Mouse (Mus musculus): ENCODE measurements around the gene Gpbp1.
A peak's percentile ranks its signal among the peaks of the same experiment; 100 is the strongest.

Gpbp1 gene

DNA sequence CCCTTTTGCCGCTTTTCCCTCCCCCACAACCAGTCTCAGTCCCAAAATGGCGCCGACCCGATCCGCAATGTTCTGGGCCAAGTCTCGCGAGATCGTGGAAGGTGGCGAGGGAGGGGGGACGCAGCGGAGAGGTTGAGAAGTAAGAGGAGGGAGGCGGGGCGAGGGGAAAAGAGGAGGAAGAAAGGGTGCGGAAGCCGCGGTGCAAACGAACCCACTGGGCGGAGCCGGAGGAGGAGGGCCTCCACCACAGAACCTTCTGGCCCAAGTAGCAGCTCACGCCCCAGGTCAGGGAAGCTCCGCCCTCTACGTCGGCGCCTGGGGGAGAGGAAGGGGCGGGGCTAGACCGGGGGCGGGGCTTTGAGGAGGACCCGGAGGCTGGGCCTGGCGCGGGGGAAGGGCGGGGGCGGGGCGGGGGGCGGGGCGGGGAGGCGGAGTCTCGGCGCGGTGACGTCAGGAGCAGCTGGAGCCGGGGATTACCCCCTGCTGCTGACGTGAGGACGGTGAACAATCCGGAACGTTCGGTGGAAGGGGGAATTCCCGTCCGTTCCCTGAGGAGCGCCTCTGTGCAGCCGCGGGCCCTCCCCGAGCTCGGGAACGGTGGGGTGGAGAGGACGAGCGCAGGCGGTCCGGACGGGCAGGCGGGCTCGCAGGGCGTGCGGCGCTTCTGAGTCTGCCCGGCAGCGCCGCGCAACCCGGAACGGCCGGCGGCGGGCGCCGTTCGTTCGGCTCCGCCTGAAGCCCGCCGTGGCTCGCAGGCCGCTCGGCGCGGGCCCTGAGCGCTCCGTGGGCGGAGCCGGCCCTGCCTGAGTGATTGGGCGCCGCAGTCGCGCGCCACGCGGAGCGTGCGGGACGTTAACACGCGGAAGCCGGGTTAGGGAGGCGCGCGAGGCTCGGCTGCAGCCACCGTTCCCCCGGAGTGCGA, at the start of gene Gpbp1:
Gene Gpbp1 (minus strand): TSS at position 310 of the 922 bp plus-strand sequence.
- DNase-seq (ENCODE audit: low spot score in 2 of 2), result peak; percentile 100

DNA sequence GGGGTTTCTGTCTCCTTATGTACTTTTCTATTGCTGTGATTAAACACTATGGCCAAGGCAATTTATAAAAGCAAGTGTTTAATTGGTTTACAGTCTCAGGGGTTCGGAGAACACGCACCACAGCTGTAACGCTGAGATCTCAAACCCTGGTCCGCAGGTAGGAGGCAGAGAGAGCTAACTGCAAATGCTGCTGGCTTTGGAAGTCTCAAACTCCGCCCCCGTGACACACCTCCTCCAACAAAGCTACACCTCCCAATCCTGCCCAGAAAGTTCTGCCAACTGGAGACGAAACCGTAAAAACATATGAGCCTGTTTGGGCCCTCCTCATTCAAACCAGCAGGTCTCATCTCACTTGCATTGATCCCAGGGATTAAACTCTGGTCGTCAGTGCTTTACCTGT, 47.8 kb upstream of the Gpbp1 start:
- no peak for DNase-seq (ENCODE audit: low spot score in 2 of 2)

DNA sequence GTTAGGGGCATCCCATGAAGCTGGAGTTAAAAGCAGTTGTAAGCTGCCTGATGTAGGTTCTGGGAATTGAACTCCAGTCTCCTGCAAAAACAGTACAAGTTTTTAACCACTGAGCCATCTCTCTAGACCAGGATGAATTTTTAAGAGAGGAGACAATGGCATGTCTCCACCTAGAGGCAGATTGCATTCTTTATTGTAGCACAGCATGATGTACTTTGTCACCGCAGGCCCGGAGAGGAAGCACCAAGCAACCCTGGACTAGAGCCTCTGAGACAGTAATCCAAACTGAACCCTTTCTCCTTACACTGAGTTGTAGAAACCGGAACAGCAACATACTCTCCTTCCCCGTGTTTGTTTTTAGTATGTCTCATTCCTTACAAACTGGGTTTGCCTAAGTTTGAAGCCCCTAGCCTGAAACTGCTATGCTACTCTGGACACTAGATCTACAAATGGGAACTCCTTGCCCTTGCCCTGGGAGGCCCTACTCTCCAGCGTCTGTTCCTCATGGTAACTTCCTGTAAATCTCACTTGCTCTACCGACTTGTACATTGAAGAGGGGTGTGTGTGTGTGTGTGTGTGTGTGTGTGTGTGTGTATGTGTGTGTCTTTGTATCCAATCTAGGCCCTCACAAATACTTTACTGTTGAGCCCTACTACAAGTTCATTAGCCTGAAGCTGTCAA, 46.4 kb upstream of the Gpbp1 start:
- DNase-seq (ENCODE audit: low spot score in 2 of 2), result no peak

DNA sequence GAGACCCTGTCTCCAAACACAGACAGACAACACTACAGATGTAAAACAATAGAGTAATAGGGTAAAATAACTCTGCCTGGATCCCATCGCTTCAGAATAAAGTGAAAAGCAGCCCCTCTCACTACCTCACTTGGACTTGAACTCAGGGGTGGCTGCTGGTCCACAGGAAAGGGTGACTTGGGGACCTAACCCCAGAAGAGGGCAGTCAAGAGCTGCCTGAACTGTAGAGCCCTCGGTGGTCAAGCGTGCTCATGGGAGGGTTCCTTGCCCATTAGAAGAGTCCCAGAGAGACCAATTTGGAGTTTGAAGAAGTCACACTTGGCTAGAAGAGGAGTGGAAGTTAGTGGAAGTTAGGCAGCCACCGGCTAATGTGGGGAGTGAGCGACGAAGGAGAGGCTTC, 44.2 kb upstream of the Gpbp1 start:
- DNase-seq (ENCODE audit: low spot score in 2 of 2), result no peak

DNA sequence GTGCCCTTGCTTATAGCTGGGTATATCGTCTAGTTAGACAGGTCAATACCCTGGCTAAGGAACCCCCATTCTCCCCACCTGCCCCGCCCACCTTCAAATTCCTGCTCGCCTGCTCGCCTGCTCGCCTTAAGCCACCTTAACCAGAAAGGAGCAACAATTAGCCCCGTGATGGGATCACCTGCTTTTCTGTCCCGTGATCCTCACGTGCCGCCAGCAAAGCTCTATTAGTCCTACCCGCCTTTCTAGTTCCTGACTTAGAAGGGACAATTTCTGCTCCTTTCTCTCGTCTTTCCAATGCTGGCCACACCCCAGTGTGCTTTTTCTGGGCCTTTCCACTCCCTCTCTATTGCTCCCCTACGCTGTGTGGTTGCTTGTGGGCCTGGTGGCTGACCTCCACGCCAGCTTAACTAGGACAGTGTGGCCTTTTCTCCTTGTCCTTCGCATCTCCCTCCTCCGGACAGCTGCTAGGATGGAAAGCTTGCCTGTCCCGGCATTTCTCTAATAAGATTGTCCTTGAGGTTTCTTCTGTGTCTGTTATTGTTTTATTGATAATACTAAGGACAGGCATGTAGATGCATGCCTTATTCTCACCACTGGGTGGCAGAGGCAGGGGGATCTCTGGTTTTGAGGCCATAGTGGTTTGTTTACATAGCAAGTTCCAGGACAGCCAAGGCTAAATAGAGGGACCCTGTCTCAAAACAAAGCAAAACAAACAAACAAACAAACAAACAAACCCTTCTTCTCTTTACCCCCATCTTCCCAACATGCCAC, 42.5 kb upstream of the Gpbp1 start:
- DNase-seq (ENCODE audit: low spot score in 2 of 2), result no peak

DNA sequence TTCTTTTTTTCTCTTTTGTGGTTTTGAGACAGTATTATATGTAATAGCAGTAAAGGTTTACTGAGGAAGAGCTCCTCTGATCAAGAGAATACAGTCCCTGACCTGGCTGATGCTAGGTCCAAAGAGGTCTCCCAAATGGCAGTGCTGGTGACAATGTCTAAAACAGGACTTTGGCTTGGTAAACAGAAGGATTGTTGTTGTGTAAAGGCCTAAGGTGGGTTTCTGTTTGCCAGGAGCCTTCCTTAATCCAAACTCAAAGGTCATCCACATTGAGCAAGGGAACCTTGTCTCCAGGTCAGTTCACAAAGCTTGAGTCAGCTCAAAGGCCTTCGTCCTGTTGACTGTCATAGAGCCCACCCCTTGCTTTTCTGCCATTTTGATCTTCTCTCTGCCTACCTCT, 41.8 kb upstream of the Gpbp1 start:
- no peak for DNase-seq (ENCODE audit: low spot score in 2 of 2)

DNA sequence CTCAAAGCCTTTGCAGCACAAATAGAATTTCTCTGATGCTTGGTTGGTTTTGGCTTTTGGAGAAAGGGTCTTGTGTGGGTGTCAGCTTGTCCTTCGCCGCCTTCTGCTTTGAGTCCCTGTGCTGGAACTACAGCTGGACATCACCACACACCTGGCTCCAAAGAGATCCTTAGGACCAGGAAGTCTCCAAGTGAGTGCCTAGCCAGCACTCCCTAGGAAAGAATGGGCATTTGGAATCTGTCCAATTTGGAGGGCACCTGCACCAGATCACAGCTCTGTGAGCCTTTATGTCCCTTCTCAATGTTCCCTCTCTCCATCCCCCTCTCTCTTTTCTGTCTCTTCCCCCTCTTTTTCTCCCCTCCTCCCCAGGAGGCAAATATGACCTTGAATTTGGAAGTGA, 34.4 kb upstream of the Gpbp1 start:
- no peak for DNase-seq (ENCODE audit: low spot score in 2 of 2)

DNA sequence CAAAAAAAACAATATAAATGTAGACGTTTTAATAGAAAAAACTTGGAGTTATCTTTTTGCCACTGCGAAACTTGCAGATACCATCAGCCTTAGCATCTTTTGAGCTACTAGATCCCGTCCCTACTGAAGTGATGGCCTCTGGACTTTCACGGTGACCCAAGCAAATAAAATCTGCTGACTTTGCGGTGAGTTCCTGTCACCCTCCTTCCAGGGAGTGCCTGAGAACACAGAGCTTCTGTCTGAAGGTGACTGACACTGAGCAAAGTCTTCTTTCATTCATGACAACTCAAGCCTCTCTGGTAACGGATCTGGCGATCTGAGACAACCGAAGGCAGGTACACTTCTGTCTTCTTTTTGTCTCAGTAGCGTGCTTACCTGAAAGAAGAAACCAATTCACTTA, 32.4 kb upstream of the Gpbp1 start:
- no peak for DNase-seq (ENCODE audit: low spot score in 2 of 2)

DNA sequence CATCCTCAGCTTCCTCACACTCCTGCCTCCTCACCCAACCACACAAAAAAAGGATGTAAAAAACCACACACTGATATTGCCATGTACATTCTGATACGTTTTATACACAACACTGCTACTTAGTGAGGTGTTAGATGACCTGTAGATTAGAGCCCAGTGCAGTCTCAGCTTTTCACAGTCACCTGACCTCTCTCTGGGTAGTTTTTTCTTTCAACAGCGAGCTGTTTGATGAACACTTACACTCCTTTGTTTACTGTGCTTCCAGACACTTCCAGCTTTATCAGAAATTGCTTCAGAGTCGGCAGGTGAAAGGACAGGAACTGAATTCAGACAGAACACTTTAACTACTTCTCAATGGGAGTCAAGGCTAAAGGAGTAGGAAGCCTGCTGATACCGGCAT, 30.5 kb upstream of the Gpbp1 start:
- no peak for DNase-seq (ENCODE audit: low spot score in 2 of 2)

DNA sequence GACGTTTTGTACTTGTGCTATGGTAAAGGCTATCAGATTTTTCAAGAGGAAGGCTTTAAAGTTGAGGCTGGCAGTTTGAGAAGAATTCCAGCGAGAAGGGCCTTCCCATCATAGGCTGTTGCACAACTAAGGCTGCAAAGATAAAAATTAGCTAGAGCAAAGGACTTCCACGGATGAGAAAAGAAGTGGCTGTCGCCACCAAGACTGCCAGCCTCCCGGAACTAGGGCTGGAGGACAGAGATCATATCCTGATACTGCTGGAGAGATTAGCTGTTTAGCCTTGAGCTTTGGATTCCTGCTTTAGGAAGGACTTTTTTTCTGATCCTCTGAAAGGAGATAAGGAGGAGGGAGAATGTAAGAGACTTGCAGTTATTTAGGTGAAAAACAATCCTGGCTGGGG, 28.4 kb upstream of the Gpbp1 start:
- no peak for DNase-seq (ENCODE audit: low spot score in 2 of 2)

DNA sequence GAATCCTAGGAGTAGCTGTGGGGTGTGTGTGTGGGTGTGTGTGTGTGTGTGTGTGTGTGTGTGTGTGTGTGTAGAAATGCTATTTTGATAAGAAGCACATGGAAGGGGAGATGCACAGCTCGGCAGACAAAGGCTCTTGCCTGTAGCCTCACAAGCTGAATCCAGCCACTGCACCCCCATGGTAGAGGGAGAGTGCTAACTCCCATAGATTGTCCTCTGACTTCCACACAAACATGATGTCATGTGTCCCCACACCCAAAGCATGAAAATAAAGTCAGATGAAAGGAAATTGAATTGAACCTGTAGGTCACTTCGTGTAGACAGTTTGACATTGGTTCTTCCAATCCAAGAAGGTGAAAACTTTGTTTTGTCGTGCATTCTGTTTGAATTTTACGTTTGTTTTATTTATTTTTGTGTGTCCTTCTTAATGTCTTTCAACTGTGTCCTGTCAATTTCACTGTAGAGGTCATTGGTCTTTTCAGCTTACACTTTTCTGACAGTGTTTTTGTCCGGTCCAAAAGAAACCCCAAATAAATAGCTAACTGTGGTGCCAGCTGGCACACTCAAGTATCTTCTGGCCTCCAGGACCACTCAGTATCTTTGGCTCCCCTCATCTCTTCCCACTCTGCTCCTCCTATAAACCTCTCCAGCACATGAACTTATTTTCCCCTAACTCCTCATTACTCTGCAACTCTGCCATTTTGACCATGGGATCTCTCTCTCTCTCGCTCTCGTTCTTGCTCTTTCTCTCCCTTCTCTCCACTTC, 26.7 kb upstream of the Gpbp1 start:
- DNase-seq (ENCODE audit: low spot score in 2 of 2), result no peak

DNA sequence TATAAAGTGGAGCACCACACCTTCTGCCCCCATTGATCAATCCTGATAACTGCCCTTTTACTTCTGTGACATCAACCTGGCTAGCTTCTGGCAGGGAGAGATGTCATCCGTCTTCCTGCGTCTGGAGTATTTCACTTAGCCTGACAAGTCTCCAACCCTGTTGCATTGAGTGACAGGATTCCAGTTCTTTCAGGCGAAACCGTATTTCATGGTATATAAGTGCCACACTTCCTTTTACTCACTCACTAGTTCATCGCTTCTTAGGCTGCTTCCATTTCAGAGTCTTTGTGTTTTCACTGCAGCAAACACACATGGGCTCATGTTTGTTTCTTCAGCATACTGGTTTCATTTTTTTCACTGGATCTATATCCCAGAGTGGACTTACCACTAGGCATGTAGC, 19.5 kb upstream of the Gpbp1 start:
- DNase-seq (ENCODE audit: low spot score in 2 of 2), result no peak

DNA sequence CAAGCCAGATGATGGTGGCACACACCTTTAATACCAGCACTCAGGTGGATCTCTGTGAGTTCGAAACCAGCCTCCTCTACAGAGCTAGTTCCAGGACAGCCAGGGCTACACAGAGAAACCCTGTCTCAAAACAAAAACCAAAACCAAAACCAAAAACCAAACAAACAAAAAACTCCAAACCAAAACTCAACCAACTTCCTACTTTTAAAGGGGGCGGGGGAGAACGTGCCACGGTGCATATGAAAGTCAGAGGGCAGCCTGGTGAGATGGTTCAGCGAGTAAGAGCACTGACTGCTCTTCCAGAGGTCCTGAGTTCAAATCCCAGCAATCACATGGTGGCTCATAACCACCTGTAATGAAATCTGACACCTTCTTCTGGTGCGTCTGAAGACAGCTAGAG, 18.7 kb upstream of the Gpbp1 start:
- DNase-seq (ENCODE audit: low spot score in 2 of 2), result no peak

DNA sequence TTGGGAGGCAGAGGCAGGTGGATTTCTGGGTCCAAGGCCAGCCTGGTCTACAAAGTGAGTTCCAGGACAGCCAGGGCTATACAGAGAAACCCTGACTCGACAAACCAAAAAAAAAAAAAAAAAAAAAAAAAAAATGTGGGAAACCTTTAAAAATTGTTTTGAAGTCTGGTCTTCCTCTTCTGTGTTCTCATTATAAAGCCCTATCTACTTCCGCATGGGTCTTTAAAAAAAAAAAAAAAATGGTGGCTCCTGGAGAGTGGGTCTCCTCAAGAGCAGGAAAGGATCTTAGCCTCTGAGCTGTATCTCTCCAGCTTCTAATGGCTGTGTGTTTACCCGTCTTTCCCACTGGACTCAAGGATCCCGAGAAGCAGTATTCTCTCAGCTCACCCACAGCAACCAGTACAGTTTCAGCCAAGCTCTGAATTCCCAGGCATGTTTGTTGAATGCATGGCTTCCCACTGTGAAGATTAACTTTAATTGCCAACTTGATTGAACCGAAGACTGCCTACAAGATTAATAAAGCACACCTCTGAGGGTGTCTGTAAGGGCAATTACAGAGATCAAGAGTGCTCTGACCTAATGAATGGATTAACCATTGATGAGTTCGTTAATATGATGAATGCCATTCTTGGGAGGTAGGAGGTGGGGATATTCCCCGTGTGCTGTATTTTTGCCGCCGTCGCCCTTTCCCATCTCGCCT, 4.6 kb upstream of the Gpbp1 start:
- no peak for DNase-seq (ENCODE audit: low spot score in 2 of 2)

DNA sequence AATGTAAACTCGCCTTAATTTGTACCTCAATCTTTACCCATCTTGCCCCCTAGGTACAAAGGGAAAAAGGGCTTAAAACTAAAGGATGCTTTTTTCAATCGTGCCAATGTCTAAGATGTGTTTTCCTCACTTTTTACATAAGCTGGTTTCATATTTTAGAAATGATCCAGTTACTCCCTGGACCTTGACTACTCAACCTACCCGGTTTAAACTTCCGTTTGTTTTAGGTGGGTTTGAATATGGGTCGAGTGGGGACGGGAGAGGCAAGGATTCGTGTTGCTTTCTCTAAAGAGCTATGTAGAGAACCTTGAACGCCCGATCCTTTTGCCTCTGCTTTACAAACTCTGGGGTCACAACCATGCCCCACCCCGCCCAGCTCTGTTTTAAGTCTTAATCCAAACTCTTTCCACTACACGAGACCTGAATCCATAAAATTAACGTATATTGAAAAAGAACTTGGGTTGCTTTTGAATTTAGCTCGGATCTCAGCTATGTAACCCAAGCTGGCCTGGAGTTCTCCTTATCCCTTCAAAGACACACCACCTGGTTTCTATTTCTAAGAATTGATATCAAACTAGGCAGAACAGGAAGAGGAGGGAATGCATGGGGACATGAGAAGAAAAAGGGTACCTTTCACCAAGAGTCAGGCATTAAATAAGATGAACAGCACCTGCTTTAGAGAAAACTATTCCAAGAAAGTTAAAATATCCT, 1.3 kb upstream of the Gpbp1 start:
- DNase-seq (ENCODE audit: low spot score in 2 of 2), result no peak

DNA sequence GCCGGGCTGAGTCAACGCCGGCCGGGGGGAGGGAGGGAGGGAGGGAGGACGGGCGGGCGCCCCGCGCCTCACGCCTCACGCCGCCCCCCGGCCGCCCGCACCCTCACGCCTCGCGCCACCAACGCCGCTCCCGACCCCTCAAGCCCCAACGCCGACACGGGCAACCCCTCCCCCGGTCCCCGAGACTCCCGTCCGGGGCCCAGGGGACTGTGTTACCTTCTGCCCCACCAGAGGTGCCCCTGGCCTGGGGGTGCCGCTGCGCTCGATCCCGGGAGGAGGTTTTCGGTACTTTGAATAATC, 459 bp downstream of the Gpbp1 start:
- DNase-seq (ENCODE audit: low spot score in 2 of 2), result no peak

DNA sequence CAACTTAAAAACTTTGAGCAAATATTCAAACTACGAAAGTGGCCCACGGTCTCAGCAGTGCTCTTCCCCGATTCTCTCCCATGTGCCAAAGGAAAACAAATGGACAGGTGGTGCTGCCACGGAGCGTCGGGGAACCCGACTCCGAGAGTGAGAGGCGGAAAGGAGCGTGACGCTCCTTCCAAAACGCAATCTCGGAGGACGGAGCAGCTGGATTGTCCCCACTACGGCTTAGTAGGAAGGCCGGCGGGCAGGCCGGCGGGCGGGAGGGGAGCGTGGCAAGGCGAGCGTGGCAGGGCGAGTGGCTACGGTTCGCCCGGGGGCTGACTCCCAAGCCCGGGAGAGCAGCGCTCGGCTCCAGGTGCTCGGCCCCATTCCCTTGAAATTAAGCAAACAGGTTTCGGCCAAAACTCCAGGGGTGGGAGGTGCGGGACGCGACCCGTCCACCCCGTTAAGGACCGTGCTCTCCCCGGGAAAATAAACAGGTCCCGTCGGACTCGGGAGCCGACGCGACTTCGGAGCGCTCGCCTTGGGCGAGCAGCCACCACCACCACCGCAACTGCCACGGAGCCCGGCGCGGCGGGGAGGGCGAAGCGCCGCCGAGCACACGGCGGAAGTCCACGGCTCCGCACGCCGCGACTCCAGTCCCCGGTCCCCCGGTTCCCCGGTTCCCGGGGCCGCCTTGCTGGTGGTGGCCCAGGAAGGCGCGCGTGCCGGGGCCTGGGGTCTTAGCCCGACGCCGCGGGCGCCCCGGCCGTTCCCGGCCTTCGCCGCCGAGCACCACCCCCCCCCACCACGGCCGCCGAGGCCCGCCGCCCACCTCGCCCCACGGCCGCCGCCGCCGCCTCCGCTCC, 1.0 kb downstream of the Gpbp1 start:
- peak in 1 of 2 experiments; percentile 25 for DNase-seq (ENCODE audit: low spot score in 2 of 2)

DNA sequence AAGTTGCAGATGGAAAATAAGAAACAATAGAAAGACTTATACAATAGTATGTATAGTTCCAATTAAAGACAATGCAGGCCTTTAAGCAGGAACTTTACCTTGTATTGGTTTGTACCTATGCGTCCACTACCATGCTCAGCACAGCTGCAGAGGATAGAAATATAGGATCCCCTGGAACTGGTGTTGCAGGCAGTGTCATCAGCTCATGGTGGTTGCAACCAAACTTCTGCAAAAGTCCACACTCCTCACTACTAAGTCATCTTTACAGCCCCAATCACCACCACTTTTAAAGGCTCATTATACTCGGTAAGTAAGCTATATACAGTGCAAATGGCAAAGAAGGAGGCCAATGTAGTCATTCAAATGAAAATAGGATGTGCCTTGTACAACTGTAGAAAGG, 12.2 kb downstream of the Gpbp1 start:
- no peak for DNase-seq (ENCODE audit: low spot score in 2 of 2)

DNA sequence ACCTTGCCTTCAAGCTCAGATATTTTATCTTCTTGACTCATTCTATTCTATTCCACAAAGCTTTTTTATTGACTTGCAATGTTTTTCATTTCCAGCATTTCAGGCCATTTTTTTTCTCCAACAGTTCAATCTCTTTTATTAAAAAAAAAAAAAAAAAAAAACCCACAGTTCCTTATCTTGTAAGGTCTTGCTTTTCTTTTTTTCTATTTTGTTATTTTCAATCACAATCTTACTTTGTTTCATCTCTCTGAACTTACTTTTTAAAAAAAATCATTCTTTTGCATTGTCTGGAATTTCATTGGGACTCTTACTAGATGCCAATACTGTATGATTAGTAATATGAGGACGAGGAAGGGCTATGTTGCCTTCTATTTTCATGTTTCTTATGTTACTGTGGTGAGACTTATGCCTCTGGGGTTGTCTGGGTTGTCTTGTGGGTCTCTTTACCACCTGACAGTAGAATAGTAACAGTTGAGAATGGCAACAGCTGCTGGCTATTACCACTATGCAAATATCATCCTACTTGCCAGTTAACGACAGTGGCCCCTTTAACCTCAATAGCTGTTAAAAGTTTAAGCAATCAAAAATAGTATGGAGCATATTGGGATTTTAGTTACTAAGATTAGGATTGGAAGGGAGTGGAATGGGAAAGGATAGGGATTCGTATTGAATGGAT, 19.2 kb downstream of the Gpbp1 start:
- DNase-seq (ENCODE audit: low spot score in 2 of 2), result no peak

All from heart, adult 9 months (tissue).